Mouse (Mus musculus): Measurements from ENCODE around the gene Gmip.

Gmip gene

DNA sequence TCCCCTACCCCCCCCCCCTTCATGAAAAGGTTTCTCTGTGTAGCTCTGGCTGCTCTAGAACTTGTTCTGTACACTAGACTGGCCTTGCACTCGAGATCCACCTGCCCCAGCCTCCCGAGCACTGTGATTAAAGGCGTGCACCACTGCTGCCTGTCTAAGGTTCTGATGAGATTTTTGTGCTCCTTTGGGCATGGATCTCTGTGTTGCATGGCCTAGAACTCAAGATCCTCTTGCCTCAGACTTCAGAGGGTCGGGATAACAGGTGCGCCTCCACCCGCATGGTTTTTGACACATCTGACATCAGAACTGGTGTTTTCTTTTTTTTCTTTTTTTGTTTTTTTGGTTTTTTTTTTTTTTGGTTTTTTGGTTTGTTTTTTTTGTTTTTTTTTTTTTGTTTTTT lies 3.9 kb upstream of the Gmip start:
- DNase-seq = no peak

DNA sequence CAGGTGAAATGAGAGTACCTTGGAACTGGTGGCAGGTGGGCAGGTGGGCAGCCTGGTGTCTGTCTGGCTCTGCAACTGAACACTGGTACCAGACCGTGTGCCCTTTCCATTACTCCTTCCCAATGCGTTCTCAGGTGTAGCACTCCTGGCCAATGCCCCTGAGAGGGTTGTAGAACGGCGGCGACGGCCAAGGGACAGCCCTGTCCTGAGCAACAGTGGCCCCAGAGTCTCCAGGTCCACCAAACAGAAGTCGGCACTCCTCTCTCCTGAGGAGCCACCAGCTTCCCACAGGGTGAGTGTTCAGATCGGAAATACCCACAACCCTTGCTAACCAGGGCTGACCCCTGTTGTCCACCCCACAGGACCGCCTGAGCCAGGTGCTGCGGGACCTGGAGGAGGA lies 3.4 kb upstream of the Gmip start:
- DNase-seq = no peak

- no peak for DNase-seq
These were observed 3.0 kb upstream of the Gmip start for GRCm38 (mm10) chr8:69805491-69805890.

DNA sequence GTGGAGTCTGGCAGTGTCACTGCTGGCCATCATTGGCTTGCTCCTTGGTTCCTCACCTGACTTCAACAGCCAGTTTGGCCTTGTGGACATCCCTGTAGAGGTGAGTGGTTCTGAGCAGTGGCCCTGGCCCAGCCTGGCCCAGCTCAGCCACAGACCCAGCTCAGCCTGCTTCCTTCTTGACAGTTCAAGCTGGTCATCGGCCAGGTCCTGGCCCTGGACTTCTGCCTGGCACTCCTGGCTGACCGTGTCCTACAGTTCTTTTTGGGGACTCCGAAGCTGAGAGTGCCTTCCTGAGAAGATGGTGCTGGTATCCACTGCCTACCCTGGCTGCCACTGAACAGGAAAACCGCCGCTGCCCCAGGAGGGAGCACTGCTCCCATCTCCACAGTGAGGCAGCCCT lies 1.2 kb upstream of the Gmip start:
- no peak for DNase-seq

- no peak for DNase-seq
These were observed 455 bp downstream of the Gmip start for GRCm38 (mm10) chr8:69808864-69809403.

DNA sequence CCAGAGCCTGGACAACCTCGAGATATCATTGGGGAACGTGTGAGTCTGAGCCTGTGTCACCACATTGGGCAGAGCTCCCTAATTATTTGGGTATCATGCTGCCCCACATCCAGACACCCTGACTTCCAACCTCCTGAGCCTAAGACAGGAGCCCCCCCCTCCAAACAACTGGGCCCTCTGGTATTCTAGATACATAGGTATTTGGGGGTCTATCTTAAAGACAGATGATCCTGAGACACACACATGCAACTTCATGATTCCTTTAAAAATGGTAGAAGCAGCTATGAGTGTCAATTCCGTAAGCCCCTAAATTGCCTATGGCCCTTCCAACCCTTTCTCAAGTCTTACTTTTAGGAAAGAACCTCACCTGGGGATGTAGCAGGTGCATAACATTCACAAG lies 1.3 kb downstream of the Gmip start:
- DNase-seq = no peak

- DNase-seq = no peak
These were observed 6.4 kb downstream of the Gmip start for GRCm38 (mm10) chr8:69814881-69815280.

- no peak for DNase-seq
These were observed 6.9 kb downstream of the Gmip start for GRCm38 (mm10) chr8:69815396-69815795.

DNA sequence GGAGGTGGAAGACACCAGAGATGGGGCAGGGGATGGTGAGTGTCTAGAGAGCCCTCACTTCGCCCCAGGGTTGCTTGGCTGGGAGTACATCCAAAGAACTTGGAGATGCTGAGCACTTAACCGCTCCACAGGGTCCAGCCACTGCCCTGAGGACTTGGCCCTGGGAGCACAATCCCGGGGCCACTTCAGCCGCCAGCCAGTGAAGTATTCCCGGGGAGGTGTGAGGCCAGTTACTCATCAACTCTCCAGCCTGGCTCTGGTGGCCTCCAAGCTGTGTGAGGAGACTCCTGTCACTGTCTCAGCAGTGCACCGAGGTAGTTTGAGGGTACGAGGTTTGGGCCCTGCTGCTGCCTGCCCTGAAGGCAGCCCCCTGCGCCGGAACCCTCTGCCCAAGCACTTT lies 12.0 kb downstream of the Gmip start:
- DNase-seq = peak; percentile 76

- DNase-seq = peak; percentile 72
These were observed 13.5 kb downstream of the Gmip start for GRCm38 (mm10) chr8:69821971-69822385.

DNA sequence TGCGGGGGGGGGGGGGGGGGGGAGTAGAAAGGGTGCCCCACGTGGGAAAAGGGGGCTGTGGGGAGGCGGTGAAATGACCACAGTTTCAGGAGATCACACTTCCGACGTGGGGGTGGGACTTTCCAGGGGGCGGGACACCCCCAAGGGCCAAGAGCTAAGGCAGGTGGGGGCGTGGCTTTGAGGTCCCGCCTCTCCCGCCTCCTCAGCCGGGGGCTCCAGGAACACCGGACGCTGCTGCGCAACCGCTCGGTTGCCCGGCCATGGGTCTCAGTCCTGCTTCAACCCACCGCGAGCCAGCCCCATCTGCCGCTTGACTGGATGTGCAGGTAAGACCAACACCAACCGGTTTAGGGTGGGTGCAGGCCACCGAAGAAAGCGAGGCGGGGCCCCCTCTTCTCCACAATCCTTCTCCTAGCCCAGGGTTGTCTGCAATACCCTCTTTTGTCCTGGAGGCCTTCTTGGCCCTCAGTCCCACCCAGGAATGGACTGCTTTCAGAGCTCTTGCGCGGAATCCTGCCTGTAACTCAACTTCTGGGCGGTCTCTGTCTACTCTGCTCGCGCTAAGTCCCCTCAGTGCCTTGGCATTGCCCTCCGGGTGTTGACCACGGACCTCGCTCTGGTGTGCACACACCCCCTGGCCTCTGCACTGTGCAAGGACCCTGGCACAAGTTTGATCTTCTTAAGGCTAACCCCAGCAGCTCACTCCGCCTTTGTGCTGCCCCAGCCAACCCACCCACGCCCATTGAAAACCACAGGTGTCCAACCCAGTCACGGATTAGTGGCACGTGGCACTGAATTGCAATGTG lies 14.1 kb downstream of the Gmip start, which contains the start of gene Lpar2:
TSS of gene Lpar2 (plus strand) at position 44 of the 806 bp plus-strand sequence.
- DNase-seq = peak; percentile 88

- DNase-seq = no peak
These were observed 17.9 kb downstream of the Gmip start for GRCm38 (mm10) chr8:69826371-69826770.

DNA sequence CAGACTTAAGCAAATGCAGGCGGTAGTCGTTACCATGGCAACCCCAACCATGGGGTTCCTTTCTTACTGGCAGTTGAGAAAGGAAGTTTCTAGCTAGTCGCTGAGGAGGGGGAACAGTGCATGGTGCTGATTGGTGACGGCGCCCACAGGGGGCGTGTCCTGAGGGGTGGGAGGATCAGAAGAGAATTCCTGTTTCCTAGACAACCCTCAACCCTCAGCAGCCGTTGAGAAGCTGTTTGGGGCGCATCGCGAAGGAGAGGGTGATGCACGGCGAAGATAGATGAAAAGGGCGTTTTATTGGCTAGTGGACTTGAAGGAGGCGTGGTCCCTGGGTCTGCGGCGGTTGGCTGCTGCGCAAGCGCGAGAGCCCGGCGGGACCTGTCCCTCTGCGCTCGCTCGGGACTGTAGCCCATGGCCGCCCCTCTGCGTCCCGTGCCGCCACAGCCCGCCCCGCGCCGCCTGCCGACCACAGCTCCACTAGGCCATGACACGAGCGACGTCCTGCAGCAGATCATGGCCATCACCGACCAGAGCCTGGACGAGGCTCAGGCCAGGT lies 23.9 kb downstream of the Gmip start, which contains the start of gene Pbx4:
TSS of gene Pbx4 (plus strand) at position 194 of the 556 bp plus-strand sequence.
- peak; percentile 90 for DNase-seq

DNA sequence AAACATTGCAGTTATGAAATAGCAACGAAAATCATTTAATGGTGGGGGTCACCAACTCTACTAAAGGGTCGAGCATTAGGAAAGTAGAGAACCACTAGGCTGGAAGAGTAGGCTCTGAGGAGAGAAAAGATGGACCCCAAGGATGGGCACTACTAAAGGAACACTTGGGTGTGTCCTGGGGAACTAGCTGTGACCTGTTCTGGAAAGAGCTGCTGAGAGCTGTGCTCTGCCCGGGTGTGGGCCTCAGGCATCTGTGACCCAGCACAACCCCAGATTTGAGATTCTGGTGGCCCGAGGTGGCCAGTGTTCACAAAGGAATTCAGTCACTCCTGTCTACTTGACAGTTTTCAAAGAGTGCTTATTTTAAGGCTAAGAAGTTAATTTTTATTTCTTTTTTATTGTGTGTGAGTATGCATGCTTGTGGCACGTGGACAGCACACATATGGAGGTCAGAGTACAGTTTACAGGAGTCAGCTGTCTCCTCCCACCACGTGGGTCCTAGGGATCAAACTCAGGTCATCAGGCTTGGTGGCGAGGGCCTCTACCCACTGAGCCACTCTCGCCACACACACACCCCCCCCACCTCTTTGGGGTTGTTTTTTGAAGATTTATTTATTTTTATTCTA lies 28.7 kb downstream of the Gmip start:
- peak; percentile 53 for DNase-seq

GRCm38 (mm10) chr8:69847167-69848065 lies 38.9 kb downstream of the Gmip start:
- DNase-seq = no peak

- DNase-seq = no peak
These were observed 40.5 kb downstream of the Gmip start for GRCm38 (mm10) chr8:69848951-69849350.

DNA sequence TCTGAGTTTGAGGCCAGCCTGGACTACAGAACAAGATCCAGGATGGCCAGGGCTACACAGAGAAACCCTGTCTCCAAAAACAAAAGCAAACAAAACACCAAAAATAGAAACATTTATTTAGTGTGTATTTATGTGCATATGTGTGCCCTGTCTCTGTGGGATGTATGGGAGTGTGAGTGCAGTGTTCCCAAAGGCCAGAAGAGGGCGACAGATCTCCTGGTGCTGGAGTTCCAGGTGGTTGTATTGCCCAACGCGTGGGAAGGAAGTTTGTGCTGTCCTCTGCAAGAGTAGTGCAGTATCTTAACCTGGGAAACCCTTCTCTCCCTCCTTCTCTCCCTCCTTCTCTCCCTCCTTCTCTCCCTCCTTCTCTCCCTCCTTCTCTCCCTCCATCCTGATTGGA lies 41.4 kb downstream of the Gmip start:
- DNase-seq = no peak

DNA sequence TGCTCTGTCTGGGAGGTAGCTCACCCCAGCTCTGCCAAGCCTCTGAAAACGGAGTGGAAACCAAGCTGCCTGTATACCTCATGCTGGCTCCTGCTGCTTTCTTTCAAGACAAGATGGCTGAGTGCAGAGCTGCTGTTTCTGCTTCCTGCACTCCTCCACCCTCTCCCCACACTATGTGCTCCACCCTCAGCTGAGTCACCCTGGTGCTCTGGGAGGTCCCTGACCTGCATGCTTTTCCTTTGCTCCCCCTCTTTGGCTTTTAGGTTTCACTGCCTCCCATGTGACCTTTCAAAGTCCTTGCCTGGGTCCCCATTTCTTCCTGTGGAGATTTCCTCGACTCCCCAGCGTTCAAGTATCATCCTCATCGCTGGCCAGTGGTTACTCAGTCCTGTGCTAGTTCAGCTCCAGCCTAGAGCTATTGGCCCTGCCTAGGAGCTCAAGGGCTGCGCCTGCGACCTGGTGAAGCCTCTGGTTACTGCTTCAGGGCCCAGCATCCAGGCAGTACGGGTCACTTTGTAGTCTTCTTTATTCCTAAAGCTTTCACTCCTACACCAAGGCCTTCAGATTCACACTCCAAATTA lies 42.5 kb downstream of the Gmip start:
- DNase-seq = no peak

- no peak for DNase-seq
These were observed 45.4 kb downstream of the Gmip start for GRCm38 (mm10) chr8:69853869-69854268.

- no peak for DNase-seq
These were observed 52.3 kb downstream of the Gmip start for GRCm38 (mm10) chr8:69860807-69861206.

DNA sequence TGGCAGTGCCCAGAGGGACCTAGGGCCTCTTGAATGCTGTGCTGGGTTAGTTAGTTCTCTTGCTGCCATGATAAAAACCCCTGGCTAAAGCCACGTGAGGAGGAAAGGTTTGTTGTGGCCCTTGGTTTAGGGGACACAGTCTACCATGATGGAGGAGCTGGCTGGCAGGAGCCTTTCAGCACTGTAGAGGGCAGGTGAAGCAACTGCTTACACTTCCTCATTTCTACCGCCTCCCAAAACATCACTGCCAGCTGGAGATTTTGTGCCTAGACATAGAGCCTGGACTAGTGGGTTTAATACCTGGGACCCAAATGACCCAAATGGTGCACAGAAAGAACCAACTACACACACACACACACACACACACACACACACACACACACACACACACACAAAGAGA lies 52.8 kb downstream of the Gmip start:
- no peak for DNase-seq

DNA sequence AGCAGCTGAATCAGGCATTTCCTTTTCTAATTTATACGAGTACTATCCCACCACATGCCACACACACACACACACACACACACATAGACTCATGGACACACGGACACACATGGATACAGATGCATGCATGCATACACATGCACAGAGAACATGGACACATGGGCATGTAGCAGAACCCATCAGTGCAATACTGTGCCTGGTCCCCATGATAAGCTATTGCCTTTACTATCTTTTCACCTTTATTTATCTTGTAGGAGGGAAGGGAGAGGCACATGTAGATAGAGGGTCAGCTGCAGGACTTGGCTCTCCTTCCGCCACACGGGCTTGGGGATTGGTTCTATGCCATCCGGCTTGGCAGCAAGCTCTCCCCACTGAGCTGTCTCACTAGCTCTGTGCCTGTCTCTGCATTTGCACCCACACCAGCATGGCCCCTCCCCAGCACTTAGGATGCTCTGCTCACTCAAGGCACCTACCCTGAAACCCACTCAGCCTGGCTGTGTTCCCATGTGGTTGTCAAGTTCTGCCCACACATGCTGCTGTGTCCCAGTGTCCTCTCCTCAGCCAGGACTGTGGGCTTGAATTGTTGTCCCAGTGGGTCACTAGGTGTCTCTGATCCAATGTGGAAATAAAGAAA lies 55.0 kb downstream of the Gmip start:
- no peak for DNase-seq

All from kidney, postnatal 14 days (tissue).